18 mouse cellular contexts compared by ENCODE assay signal in the genomic region with DNA sequence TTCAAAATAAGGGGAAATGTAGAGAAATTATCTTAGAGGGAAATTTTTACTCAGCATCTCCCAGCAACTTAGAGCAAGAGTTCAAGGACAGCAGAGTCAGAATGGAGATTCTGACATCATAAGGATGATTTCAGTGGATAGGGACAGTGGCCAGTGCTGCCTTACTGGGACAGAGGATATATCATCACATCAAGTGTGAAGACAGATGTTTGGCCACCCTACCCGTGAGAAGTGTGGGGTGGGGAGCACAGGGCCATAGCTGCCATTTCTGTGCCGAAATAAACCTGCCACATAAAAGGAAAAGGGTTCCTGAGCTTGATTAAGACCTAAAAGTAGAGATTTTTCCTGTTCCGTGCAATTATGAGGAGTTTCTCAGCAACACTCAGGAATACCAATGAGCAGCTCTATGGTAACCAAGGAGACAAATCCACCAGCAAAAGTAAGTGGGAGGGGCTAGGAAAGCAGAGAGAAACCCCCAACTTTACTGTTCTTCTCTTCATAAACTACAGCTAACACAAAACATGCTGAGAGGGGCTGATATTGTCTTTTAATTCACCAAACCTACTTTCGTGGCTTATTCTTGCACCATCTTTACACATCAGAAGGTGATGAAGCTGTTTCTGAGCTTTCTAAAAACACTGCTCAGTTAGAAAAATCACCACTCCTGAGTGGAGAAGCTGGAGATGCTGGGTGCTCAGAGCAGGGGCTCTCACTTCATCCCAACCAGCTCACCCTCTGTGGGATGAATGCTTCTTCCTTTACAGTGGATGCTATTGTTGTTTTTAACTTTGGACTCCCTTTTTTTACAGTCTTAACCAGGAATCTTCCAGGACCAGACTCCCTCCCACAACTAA.
DNase-seq lines count a peak whose midpoint lies in the region; ATAC-seq and TF ChIP-seq lines count a peak whose summit lies in the region.
"Had no signal": no experiment of that assay in that cellular context is flagged by ENCODE, and none has a peak within 500 bp of the region (broad histone marks: within the 10 kb centered on the region; RNA-seq: fewer than 3 reads in every experiment).

No protein-coding gene starts in this region.

- TF ChIP-seq CTCF in olfactory bulb, adult 2 months (IDR thresholded peaks at IDR 0.05; ENCODE audit: insufficient read depth, low read depth, low read length) = no peak

- H3K27ac ChIP-seq in forebrain, embryonic 12.5 days = peak overlapping the region; percentile 59; the same call in 1 of the 2 replicates
- peak overlapping the region; percentile 60 for H3K27ac ChIP-seq in midbrain, embryonic 10.5 days (replicated peaks)
- 0 out of 2 replicates have a peak overlapping the region, but pooled peaks have one; percentile 4 for H3K27ac ChIP-seq in olfactory bulb, adult 2 months (ENCODE audit: insufficient read depth, low read depth, low read length)
- H3K27ac ChIP-seq: liver, embryonic 15.5 days had no signal

- no peaks in the 10 kb centered on the region for H3K9me3 ChIP-seq in forebrain, embryonic 12.5 days
- no peaks in the 10 kb centered on the region for H3K9me3 ChIP-seq in midbrain, embryonic 10.5 days (replicated peaks)
- H3K9me3 ChIP-seq: liver, embryonic 15.5 days had no signal

- peak overlapping the region; percentile 10; the same call in 1 of the 2 replicates for H3K4me2 ChIP-seq in forebrain, embryonic 12.5 days
- H3K4me2 ChIP-seq: liver, embryonic 15.5 days had no signal

- ATAC-seq in forebrain, embryonic 12.5 days (ENCODE audit: low FRiP score) = peak; percentile 87
- ATAC-seq: lung, postnatal 0 days had no signal

- H3K9ac ChIP-seq in forebrain, embryonic 12.5 days = no peak overlapping the region; the same call in 1 of the 2 replicates
- H3K9ac ChIP-seq: liver, embryonic 15.5 days had no signal

- H3K36me3 ChIP-seq in forebrain, embryonic 12.5 days (replicated peaks) = no peaks in the 10 kb centered on the region
- no peaks in the 10 kb centered on the region for H3K36me3 ChIP-seq in midbrain, embryonic 10.5 days
- H3K36me3 ChIP-seq: liver, embryonic 15.5 days had no signal

- no peaks in the 10 kb centered on the region for H3K27me3 ChIP-seq in forebrain, embryonic 12.5 days
- no peaks in the 10 kb centered on the region for H3K27me3 ChIP-seq in midbrain, embryonic 10.5 days (ENCODE audit: low read depth, poor library complexity, severe bottlenecking)
- H3K27me3 ChIP-seq: liver, embryonic 15.5 days had no signal

- H3K4me3 ChIP-seq in forebrain, embryonic 12.5 days (replicated peaks) = no peak overlapping the region
- 0 out of 2 replicates have a peak overlapping the region, but pooled peaks have one; percentile 7 for H3K4me3 ChIP-seq in midbrain, embryonic 10.5 days
- no peak overlapping the region for H3K4me3 ChIP-seq in olfactory bulb, adult 2 months (ENCODE audit: insufficient read depth, low read depth, low read length)
- H3K4me3 ChIP-seq: erythroblast, embryonic 14.5 days; liver, embryonic 15.5 days; myocyte had no signal

- TF ChIP-seq POLR2A in olfactory bulb, adult 2 months (IDR thresholded peaks at IDR 0.05; ENCODE audit: insufficient read depth, low read depth, low read length) = no peak

- 21% methylated on average over 4 of the region's 4 CpGs for WGBS in forebrain, embryonic 12.5 days
- WGBS in midbrain, embryonic 10.5 days = 33% methylated on average over 4 of the region's 4 CpGs
- 20% methylated on average over 4 of the region's 4 CpGs for WGBS in olfactory bulb, adult 2 months

- peak; percentile 14 to 17 for DNase-seq in left cerebral cortex, postnatal 25 days (ENCODE audit: low spot score in 2 of 2)
- DNase-seq in left cerebral cortex, postnatal 4 days = no peak
- DNase-seq in midbrain, embryonic 10.5 days (ENCODE audit: low spot score) = peak; percentile 19
- no peak for DNase-seq in urinary bladder, postnatal 10 days (ENCODE audit: low spot score)
- no peak for DNase-seq in yolk sac, embryonic 10.5 days (ENCODE audit: low spot score)
- DNase-seq: cerebellum, adult 11 months; cerebellum, postnatal 36 days; heart, postnatal 4 days; kidney, adult 11 months; kidney, postnatal 14 days; spleen, adult 18-20 months; thymus, postnatal 14 days had no signal

- intact Hi-C loops in left cerebral cortex, postnatal 25 days (cut with DNase I) = no loop called here
- intact Hi-C loops in left cerebral cortex, postnatal 4 days (cut with DNase I) = no loop called here

- peaks cover 12% of the 10 kb centered on the region for H3K4me1 ChIP-seq in forebrain, embryonic 12.5 days
- H3K4me1 ChIP-seq in midbrain, embryonic 10.5 days = peaks cover 16% of the 10 kb centered on the region
- H3K4me1 ChIP-seq in olfactory bulb, adult 2 months (ENCODE audit: control insufficient read depth, insufficient read depth, low read length) = 0 out of 2 replicates have a peak, but pooled peaks cover 2% of the 10 kb centered on the region
- H3K4me1 ChIP-seq: liver, embryonic 15.5 days had no signal

Comparison
In these comparisons a context has a peak if more than half of its experiments do, and no peak if none do; other contexts are left out.
1. DNase-seq: peak in left cerebral cortex, postnatal 25 days (2 of 2) and midbrain, embryonic 10.5 days (single experiment); none in left cerebral cortex, postnatal 4 days (single experiment), urinary bladder, postnatal 10 days (single experiment) and yolk sac, embryonic 10.5 days (single experiment).
2. H3K27ac ChIP-seq: peak in every context shown above with its lines; median percentile 60 in midbrain, embryonic 10.5 days; 59 in forebrain, embryonic 12.5 days; 4 in olfactory bulb, adult 2 months.